Mouse (Mus musculus) heart, postnatal 25 days (tissue): ENCODE measurements around the gene Kcnmb3. TPM values are rescaled to one million over a fixed set of nuclear protein-coding genes. Genes with fewer than 3 reads are reported as not detected.

Source experiments
- DNase-seq: peaks from one replicate; pipeline ENCODE4 v3.0.0; 2022; ENCODE audit warnings: low spot score
- intact Hi-C: fragments of 180-260 bp; cut with DNase I; formaldehyde crosslinking; loops from one replicate; pipeline ENCODE4 v1.15.1; 2025
- total RNA-seq, 2 experiments: library from RNA; stranded (reverse); gene quantifications; 2 replicates each; pipeline ENCODE4 v1.2.3; 2021

The Kcnmb3 gene
- under 1 TPM in 1 of 2 experiments, not detected in 1; 0.29 TPM for total RNA-seq

DNA sequence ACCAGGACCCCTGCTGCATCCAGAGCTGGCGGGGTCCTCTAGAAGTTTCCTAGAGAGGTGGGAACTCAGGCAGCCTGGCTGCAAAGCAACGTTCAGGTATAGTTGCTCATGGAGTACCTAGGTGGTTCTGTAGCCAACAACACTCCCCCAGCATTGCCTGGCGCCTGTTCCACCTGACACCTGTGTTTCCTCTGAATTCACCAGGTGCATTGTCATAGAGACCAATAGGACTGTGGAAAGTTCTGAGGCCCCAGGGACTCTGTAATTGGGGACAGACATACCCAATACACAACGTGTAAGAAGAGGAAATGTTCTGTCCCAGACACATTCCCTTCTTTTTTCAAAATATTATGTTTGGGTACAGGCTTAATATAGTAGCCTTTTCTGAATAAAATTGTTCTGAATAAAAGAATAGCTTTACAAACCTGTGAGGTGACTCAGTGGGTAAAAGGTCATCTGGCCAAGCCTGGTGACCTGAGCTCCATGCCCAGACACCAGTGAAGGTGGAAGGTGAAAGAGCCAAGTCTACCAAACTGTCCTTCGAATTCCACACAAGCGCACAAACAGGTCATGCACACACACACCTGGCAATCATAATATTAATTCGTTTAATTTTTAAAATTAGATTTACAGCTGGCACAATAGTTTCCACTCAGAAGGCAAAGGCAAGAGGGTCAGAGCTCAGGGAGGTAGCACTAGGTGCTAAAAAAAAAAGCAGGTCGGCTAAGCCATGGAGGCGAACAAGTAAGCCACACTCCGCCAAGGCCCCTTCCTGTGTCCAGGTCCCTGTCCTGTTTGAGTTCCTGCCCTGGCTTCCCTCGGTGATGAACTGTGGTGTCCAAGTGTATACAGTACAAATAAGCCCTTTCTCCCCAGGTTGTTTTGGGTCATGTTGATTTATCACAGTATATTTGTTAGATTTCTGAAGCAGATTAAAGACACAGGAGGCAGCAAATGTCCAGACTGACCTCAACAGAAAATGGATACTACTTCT lies at the start of gene Kcnmb3:
TSS of gene Kcnmb3 (minus strand) at position 135 of the 994 bp plus-strand sequence.
- intact Hi-C loops, result loop anchor here (5.0 kb wide), 1 partner anchor 60 kb away; no protein-coding TSS in a partner anchor
- no peak for DNase-seq

- DNase-seq, result no peak
- intact Hi-C loops, result no loop called here
Measured at GRCm38 (mm10) chr3:32538091-32538490, 46.1 kb upstream of the Kcnmb3 start.

DNA sequence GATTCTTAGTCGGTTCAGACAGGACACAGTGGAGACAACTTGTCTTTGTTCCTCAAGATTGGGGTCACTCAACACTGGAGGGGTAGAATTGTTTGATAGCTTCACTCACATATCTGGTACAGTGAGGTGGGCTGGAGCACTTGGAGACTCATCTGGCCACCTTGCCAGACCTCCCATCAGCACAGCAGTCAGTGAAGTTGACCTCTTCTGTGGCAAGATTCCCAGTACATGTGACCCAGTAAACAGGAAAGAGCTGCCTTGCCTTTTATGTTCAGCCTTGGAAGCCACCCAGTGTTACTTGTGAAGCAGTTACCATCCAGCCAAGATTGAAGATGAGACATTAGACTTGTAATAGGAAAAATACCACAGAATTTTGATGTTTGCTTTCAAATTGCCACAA lies 45.5 kb upstream of the Kcnmb3 start:
- intact Hi-C loops, result no loop called here
- DNase-seq, result peak; percentile 21

- intact Hi-C loops, result no loop called here
- no peak for DNase-seq
Measured at GRCm38 (mm10) chr3:32535692-32536091, 43.7 kb upstream of the Kcnmb3 start.

DNA sequence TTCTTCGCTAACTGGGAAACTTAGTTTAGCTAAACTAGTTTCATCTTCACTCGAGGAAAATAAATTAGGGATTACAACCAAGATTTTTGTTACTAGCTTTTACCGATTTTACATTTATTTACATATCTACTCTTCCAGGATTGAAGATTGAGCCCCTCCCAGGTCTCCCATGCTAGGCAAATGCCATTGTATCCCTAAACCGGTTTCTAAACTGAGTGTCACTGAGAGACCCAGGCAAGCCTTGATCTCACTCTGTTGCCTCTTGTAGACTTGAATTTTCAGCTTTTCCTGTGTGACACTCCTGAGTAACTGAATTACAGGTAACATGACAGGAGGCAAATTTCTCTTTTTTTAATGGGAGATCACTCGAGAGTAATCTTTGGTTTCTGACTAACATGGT lies 38.0 kb upstream of the Kcnmb3 start:
- no peak for DNase-seq
- intact Hi-C loops, result no loop called here

DNA sequence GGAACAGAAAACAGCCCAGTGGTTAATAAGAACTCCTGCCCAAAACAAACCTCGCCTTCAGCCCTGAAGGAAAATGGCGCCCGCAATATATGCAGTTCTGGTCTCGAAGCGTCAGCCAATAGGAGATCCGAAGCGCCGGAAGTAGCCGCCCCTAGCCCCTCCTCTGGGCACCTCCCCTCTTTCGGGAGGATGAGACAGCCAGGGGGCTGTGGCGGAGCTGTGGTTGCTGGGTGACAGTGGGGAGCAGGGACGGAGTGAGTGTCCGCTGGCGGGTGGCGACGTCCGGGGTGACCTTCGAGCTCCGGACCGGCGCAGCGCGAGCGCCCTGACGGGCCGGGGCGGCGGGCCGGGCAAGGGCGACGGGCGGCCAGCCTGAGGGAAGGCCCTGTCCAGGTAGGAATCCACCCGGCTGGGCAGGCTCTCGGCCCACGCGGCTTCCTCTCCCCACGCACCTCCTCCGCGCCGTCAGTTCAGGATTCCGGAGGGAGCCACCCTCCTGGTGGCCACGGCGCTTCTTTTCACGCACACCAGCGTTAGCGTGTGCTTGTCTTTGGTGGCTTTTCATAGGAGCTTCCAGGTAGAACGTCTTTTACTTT lies 37.4 kb upstream of the Kcnmb3 start, which contains the start of gene Mfn1:
TSS of gene Mfn1 (plus strand) at position 163 of the 596 bp plus-strand sequence.
- intact Hi-C loops, result no loop called here
- DNase-seq, result peak; percentile 94

DNA sequence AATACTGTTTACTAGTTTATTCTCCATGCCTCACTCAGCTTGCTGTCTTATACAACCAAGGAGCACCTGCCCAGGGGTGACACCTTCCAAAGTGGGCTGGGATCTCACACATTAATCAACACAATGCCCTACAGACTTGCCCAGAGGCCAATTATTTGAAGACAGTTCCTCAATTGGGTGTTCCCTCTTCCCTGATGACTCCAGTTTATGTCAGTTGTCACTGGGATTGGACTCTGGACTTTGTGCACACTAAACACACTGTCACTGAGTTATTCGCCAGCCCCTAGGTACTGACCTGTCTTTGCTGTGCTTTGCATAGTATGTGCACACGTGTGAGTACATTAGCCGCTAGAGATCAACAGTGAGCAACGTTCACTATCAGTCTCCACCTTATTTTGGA lies 35.1 kb upstream of the Kcnmb3 start:
- no peak for DNase-seq
- intact Hi-C loops, result no loop called here

- intact Hi-C loops, result loop anchor here (5.0 kb wide), 2 partner anchors 116 to 184 kb away; partner anchors contain the start of gene Pik3ca
- no peak for DNase-seq
Measured at GRCm38 (mm10) chr3:32513528-32513927, 21.5 kb upstream of the Kcnmb3 start.

GRCm38 (mm10) chr3:32512686-32513284 lies 20.8 kb upstream of the Kcnmb3 start:
- DNase-seq, result no peak
- intact Hi-C loops, result loop anchor here (5.0 kb wide), 2 partner anchors 115 to 185 kb away; partner anchors contain the start of gene Pik3ca

DNA sequence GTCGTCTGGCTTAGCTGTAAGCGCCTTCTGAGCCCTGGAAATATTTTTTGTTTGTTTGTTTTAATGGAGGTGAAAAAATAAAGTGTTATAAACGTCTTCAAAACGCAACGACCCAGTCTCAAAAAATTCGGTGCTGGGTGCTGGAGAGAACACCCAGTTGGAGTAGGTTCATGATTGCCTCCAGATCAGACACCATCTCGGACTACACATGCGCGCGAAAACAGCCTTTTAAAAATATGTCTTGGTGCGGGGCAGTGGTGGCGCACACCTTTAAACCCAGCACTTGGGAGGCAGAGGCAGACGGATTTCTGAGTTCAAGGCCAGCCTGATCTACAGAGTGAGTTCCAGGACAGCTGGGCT lies 19.1 kb upstream of the Kcnmb3 start:
- no peak for DNase-seq
- intact Hi-C loops, result loop anchor here (1.0 to 5.0 kb wide), 3 partner anchors 17 to 186 kb away; partner anchors contain the start of gene Pik3ca

DNA sequence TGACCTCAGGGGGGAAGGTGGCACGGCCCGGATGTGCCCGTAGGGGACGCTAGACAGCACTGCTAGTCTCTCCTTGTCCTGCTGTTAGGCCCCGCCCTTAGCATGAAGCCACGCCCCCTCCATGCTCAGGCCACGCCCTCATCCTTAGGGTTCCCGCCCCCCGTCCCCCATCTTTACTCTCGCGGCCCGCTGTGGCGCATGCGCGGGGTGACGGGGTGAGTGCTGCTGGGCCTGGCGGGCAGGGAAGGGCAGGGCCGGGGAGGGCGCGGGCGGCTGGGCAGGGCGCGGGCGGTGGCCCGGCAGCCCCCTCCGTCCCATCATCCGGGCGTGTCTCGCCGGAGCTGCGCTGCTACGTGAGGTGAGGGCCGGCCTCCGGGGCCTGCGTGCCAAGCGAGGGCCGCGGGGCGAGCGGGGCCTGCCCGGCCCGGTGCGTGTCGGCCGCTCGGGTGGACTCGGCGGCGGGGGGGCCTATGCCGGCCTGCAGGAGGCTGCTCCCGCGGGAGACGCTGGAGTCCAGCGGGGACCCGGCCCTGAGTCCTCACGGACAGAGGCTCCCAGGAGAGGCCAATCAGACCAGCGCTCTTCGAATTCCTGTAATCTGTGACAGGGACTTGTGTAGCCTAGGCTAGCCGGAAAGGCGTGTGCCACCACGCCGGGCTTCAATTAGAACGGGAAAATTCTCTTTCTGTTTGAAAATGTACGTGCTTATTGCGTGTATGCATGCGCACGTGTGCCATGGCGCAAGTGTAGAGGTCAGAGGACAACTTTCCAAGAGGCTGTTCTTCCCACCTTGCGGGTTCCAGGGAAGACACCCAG lies 18.6 kb upstream of the Kcnmb3 start:
- DNase-seq, result peak; percentile 94
- intact Hi-C loops, result loop anchor here (1.0 to 5.0 kb wide), 3 partner anchors 18 to 187 kb away; partner anchors contain the start of gene Pik3ca

DNA sequence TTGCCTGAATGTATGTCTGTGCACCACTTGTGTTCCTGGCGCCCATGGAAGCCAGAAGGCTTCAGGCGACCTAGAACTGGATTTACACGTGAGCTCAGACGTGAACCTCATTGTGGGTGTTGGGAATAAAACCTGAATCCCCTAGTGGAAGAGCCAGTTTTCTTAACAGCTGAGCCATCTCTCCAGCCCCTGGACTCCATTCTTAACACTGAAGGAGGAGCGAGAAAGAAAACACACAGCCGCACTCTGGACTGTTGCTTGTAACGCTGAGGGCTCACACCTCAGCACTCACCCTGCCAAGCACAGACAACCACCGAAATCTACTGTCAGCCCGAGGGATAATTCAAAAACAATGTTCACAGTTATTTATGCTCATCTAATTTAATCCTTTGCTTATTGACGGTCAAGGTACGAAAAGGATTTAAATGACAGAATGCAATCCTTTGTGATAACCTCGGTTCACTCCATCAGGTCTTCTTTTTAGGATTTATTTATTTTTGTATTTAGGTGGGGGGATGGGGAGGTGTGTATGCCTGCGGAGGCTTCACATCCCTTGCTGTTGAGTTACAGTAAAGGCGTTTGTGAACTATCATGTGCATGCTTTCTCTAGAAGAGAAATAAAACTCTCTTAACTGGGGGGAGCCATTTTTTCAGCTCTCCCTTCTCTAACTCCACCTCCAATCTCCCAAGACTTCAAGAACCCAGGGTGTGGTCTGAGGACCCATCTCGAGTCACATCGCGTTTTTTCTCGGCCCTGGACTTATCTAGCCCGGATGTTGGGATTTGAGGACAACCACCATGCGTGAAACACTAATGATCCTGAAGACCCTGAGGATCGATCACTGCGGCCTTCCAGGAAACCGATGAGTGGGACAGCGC lies 17.7 kb upstream of the Kcnmb3 start, which contains the start of gene Zfp639:
TSS of gene Zfp639 (plus strand) at position 764 of the 879 bp plus-strand sequence.
- intact Hi-C loops, result loop anchor here (2.0 to 5.0 kb wide), 4 partner anchors 37 to 188 kb away; partner anchors contain the start of gene Pik3ca
- no peak for DNase-seq

- intact Hi-C loops, result loop anchor here (1.0 to 5.0 kb wide), 3 partner anchors 36 to 175 kb away; no protein-coding TSS in a partner anchor
- DNase-seq, result peak; percentile 10
Measured at GRCm38 (mm10) chr3:32508666-32509324, 16.8 kb upstream of the Kcnmb3 start.

DNA sequence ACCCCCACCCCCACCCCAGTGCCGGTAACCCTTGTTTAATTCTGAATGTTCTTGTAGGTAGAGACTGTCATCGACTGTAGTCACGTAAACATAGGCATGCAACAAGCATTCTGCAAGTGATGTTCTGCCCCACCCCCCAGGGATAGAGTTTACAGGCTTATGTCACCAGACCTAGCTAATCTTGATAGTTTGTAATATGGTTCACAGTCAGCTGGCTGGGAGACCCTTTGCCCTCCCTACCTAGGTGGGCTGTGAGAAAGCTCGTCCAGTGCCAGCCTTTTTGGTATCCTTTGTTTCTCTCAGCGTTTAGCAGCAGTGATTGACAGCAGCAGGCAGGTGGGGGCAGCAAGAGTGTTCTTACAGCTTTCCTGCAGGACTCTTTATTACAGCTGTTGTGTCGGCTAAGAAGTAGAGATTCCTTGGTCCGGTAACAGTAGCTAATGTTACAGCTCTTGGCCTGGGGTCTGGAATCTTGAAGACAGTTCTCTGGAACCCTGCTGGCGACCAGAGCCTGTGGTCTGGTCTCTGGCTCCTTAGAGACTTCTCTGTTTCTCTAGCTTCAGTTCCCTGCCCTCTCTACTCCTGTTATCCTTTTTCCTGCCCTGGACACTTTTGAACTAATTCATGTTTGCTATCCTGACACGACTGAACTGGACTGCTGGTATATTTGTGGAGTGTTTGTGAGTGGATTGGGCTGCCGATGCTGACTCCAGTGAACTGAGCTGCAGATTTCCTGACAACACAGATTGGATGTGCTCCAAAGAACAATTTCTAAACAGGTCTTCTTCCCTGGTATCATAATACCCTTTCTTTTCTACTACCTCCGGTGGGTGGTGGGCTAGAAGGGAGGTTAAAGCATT lies 14.6 kb upstream of the Kcnmb3 start:
- DNase-seq, result no peak
- intact Hi-C loops, result loop anchor here (5.0 kb wide), 1 partner anchor 34 kb away; no protein-coding TSS in a partner anchor

GRCm38 (mm10) chr3:32505841-32506240 lies 13.8 kb upstream of the Kcnmb3 start:
- intact Hi-C loops, result loop anchor here (5.0 kb wide), 1 partner anchor 34 kb away; no protein-coding TSS in a partner anchor

GRCm38 (mm10) chr3:32500346-32500745 lies 8.3 kb upstream of the Kcnmb3 start:
- intact Hi-C loops, result no loop called here
- DNase-seq, result no peak

More at GRCm38 (mm10) chr3:32505841-32506240, 13.8 kb upstream of the Kcnmb3 start:
- DNase-seq, result no peak

DNA sequence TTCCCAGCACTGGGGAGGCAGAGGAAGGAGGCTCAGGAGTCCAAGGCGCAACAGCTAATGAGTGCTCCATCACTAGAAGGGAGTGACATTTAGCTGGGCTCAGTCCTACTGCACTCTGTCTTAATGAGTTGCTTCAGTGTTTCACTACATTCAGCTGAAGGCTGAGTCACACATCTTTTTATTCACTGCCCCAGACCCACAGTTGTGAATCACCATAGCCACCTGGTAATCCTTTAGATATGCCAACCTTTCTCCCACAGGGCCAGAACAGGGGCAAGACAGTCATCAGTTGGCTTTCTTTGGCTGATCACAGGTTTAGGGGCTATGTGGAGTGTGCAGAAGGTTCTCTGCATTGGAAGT lies 4.7 kb upstream of the Kcnmb3 start:
- intact Hi-C loops, result no loop called here
- no peak for DNase-seq
